Mouse (Mus musculus): ENCODE data around the gene Nid2. TPM values are rescaled to one million over a fixed set of nuclear protein-coding genes. Genes with fewer than 3 reads are reported as not detected.

Nid2 gene
- polyA plus RNA-seq, 1 experiment from 2014 or later, result 152 TPM

Other genes with a start within 250 kb of the Nid2 start
- not detected in 2 replicates for gene Gm2244, start 201.3 kb upstream of the Nid2 start, polyA plus RNA-seq (2014; fragmentation: Nextera tagmentation; extraction: Ambion mirVana)
- 2.4 and 2.6 TPM in 2 replicates for gene Gm2237, start 166.1 kb upstream of the Nid2 start, polyA plus RNA-seq (2014; fragmentation: Nextera tagmentation; extraction: Ambion mirVana)
- not detected in 2 replicates for gene Gm5458, start 148.7 kb upstream of the Nid2 start, polyA plus RNA-seq (2014; fragmentation: Nextera tagmentation; extraction: Ambion mirVana)
- 255 and 258 TPM in 2 replicates for gene Rtraf, start 72.6 kb downstream of the Nid2 start, polyA plus RNA-seq (2014; fragmentation: Nextera tagmentation; extraction: Ambion mirVana)
- gene Gng2, start 226.4 kb downstream of the Nid2 start, polyA plus RNA-seq (2014; fragmentation: Nextera tagmentation; extraction: Ambion mirVana), result 59.3 and 63.5 TPM in 2 replicates